Mouse (Mus musculus): ENCODE measurements around the gene Mpp5. TPM values are rescaled to one million over a fixed set of nuclear protein-coding genes. Genes with fewer than 3 reads are reported as not detected.

Mpp5 gene
- polyA plus RNA-seq, 1 experiment from 2014 or later: 24.0 TPM

GRCm38 (mm10) chr12:78860921-78861495 is 112.3 kb downstream of the Mpp5 start:
- peak overlapping the region; percentile 86 for H3K4me3 ChIP-seq
- H3K27ac ChIP-seq (replicated peaks): peak overlapping the region; percentile 67
- under 1% methylated on average over 30 of the region's 30 CpGs for WGBS
- ATAC-seq (ENCODE audit: low FRiP score, low read depth): peak; percentile 4
- 0 out of 2 replicates have a peak, but pooled peaks cover 9% of the 10 kb centered on the region for H3K36me3 ChIP-seq
- H3K4me2 ChIP-seq (replicated peaks): peak overlapping the region; percentile 80
- no peaks in the 10 kb centered on the region for H3K27me3 ChIP-seq
- peaks cover 23% of the 10 kb centered on the region for H3K4me1 ChIP-seq
- peak overlapping the region; percentile 80 for H3K9ac ChIP-seq (replicated peaks)
- no peaks in the 10 kb centered on the region for H3K9me3 ChIP-seq

- peak within 1 kb of the TSS; percentile 80 for H3K4me2 ChIP-seq (replicated peaks)
- peak within 1 kb of the TSS; percentile 87 for H3K27ac ChIP-seq (replicated peaks)
- WGBS: under 1% methylated on average over 55 of the region's 55 CpGs
- H3K9ac ChIP-seq (replicated peaks): peak within 1 kb of the TSS; percentile 87
- H3K27me3 ChIP-seq: no peaks in the 10 kb centered on the region
- 0 out of 2 replicates have a peak, but pooled peaks cover 4% of the 10 kb centered on the region for H3K36me3 ChIP-seq
- H3K4me3 ChIP-seq: peak within 1 kb of the TSS; percentile 86
- peaks cover 23% of the 10 kb centered on the region for H3K4me1 ChIP-seq
- peak; percentile 100 for ATAC-seq (ENCODE audit: low FRiP score, low read depth)
- no peaks in the 10 kb centered on the region for H3K9me3 ChIP-seq
These were observed 113.0 kb downstream of the Mpp5 start, which contains the start of the genes Atp6v1d and Eif2s1 for GRCm38 (mm10) chr12:78861496-78862253. TSS of gene Atp6v1d (minus strand) at chr12:78861638. TSS of gene Eif2s1 (plus strand) at chr12:78861819.

- H3K4me1 ChIP-seq: peaks cover 23% of the 10 kb centered on the region
- H3K36me3 ChIP-seq: peaks cover 8% of the 10 kb centered on the region
- peak overlapping the region; percentile 64 for H3K4me2 ChIP-seq (replicated peaks)
- WGBS: under 1% methylated on average over 16 of the region's 22 CpGs
- H3K4me3 ChIP-seq: peak overlapping the region; percentile 86
- H3K27me3 ChIP-seq: no peaks in the 10 kb centered on the region
- peak overlapping the region; percentile 87 for H3K9ac ChIP-seq (replicated peaks)
- ATAC-seq (ENCODE audit: low FRiP score, low read depth): no peak
- H3K9me3 ChIP-seq: no peaks in the 10 kb centered on the region
- H3K27ac ChIP-seq (replicated peaks): peak overlapping the region; percentile 87
These were observed 113.6 kb downstream of the Mpp5 start for GRCm38 (mm10) chr12:78862254-78862730.

- Histone ChIP-seq H3K4me3 (no peak overlapping the region), H3K9ac (replicated peaks) (no peak overlapping the region), H3K4me2 (replicated peaks) (no peak overlapping the region), H3K36me3 (peaks cover 30% of the 10 kb centered on the region), H3K9me3 (no peaks in the 10 kb centered on the region), H3K27ac (replicated peaks) (no peak overlapping the region), H3K4me1 (peaks cover 15% of the 10 kb centered on the region), H3K27me3 (no peaks in the 10 kb centered on the region)
- ATAC-seq (ENCODE audit: low FRiP score, low read depth): no peak
- 93% methylated on average over 1 of the region's 1 CpGs for WGBS
These were observed 116.7 kb downstream of the Mpp5 start for GRCm38 (mm10) chr12:78865434-78865833.

- H3K36me3 ChIP-seq: peaks cover 41% of the 10 kb centered on the region
- H3K9ac ChIP-seq (replicated peaks): no peak overlapping the region
- no peak for ATAC-seq (ENCODE audit: low FRiP score, low read depth)
- H3K27ac ChIP-seq (replicated peaks): no peak overlapping the region
- WGBS: 97% methylated on average over 1 of the region's 1 CpGs
- H3K27me3 ChIP-seq: no peaks in the 10 kb centered on the region
- peaks cover 4% of the 10 kb centered on the region for H3K4me1 ChIP-seq
- H3K4me3 ChIP-seq: no peak overlapping the region
- H3K9me3 ChIP-seq: no peaks in the 10 kb centered on the region
- no peak overlapping the region for H3K4me2 ChIP-seq (replicated peaks)
These were observed 119.4 kb downstream of the Mpp5 start for GRCm38 (mm10) chr12:78868115-78868514.

GRCm38 (mm10) chr12:78874581-78874980 is 125.9 kb downstream of the Mpp5 start:
- Histone ChIP-seq H3K9ac (replicated peaks) (no peak overlapping the region), H3K4me1 (no peaks in the 10 kb centered on the region), H3K9me3 (no peaks in the 10 kb centered on the region), H3K27me3 (no peaks in the 10 kb centered on the region), H3K4me2 (replicated peaks) (no peak overlapping the region), H3K4me3 (no peak overlapping the region), H3K36me3 (peaks cover 57% of the 10 kb centered on the region), H3K27ac (replicated peaks) (no peak overlapping the region)
- ATAC-seq (ENCODE audit: low FRiP score, low read depth): no peak
- WGBS: 96% methylated on average over 3 of the region's 3 CpGs

GRCm38 (mm10) chr12:78890062-78890461 is 141.4 kb downstream of the Mpp5 start:
- Histone ChIP-seq H3K27ac (replicated peaks) (no peak overlapping the region), H3K36me3 (peaks cover 25% of the 10 kb centered on the region), H3K9me3 (0 out of 2 replicates have a peak, but pooled peaks cover 2% of the 10 kb centered on the region), H3K4me1 (no peaks in the 10 kb centered on the region), H3K9ac (replicated peaks) (no peak overlapping the region), H3K4me3 (no peak overlapping the region), H3K4me2 (replicated peaks) (no peak overlapping the region), H3K27me3 (no peaks in the 10 kb centered on the region)
- no peak for ATAC-seq (ENCODE audit: low FRiP score, low read depth)
- 72% methylated on average over 1 of the region's 1 CpGs for WGBS

Other genes with a start within 250 kb of the Mpp5 start
- gene Fam71d, start 57.4 kb upstream of the Mpp5 start, polyA plus RNA-seq (2016; fragmentation: Nextera tagmentation; extraction: Ambion mirVana): not detected in 2 replicates
- 88.9 and 98.0 TPM in 2 replicates for gene Atp6v1d, start 112.7 kb downstream of the Mpp5 start, polyA plus RNA-seq (2016; fragmentation: Nextera tagmentation; extraction: Ambion mirVana)
- gene Eif2s1, start 112.9 kb downstream of the Mpp5 start, polyA plus RNA-seq (2016; fragmentation: Nextera tagmentation; extraction: Ambion mirVana): 183 and 186 TPM in 2 replicates
- gene Plek2, start 158.1 kb downstream of the Mpp5 start, polyA plus RNA-seq (2016; fragmentation: Nextera tagmentation; extraction: Ambion mirVana): 1.4 and 2.3 TPM in 2 replicates